Mouse (Mus musculus) intestine, postnatal 0 days (tissue): ENCODE data around the gene Pcdh7. TPM values are rescaled to one million over a fixed set of nuclear protein-coding genes. Genes with fewer than 3 reads are reported as not detected.

Experiments used
- ATAC-seq: fragments of 200-750 bp; cut with Nextera tagmentation; 2 replicates; pipeline ENCODE4 v1.8.0; 2017; ENCODE audit warnings: mild to moderate bottlenecking, moderate TSS enrichment, moderate library complexity
- H3K27ac ChIP-seq: fragments of 300-500 bp; sonication (generic); 2 replicates; pipeline ENCODE4 v1.5.1; 2014; ENCODE audit warnings: mild to moderate bottlenecking, low read depth, low read length, moderate library complexity
- H3K27me3 ChIP-seq: fragments of 300-500 bp; sonication (generic); replicated peaks from 2 replicates; pipeline ENCODE4 v1.6.1; 2014; ENCODE audit warnings: low read length, mixed read lengths; ENCODE audit not compliant: control insufficient read depth, insufficient read depth
- H3K36me3 ChIP-seq: fragments of 300-500 bp; sonication (generic); 2 replicates; pipeline ENCODE4 v1.6.1; 2014; ENCODE audit warnings: mild to moderate bottlenecking, moderate library complexity; ENCODE audit not compliant: control insufficient read depth, insufficient read depth
- H3K4me1 ChIP-seq: fragments of 300-500 bp; sonication (generic); replicated peaks from 2 replicates; pipeline ENCODE4 v1.6.1; 2014; ENCODE audit warnings: antibody characterized with exemption, low read length, mixed read lengths; ENCODE audit not compliant: control insufficient read depth, insufficient read depth
- H3K4me2 ChIP-seq: fragments of 300-500 bp; sonication (generic); replicated peaks from 2 replicates; pipeline ENCODE4 v1.6.1; 2014; ENCODE audit warnings: low read depth, mild to moderate bottlenecking, moderate library complexity
- H3K4me3 ChIP-seq: fragments of 300-500 bp; sonication (generic); 2 replicates; pipeline ENCODE4 v1.5.1; 2014; ENCODE audit warnings: low read depth, low read length
- H3K9ac ChIP-seq: fragments of 300-500 bp; sonication (generic); 2 replicates; pipeline ENCODE4 v1.6.1; 2014; ENCODE audit warnings: mild to moderate bottlenecking, low read depth, low read length
- H3K9me3 ChIP-seq: fragments of 300-500 bp; sonication (generic); 2 replicates; pipeline ENCODE4 v1.6.1; 2016; ENCODE audit warnings: mixed run types; ENCODE audit not compliant: control insufficient read depth
- CTCF ChIP-seq: sonication (generic); IDR thresholded peaks from 2 replicates; pipeline ENCODE4 v1.5.1; 2016; ENCODE audit warnings: low read depth, mild to moderate bottlenecking, control low read depth, antibody characterized with exemption, moderate library complexity
- WGBS: fragments of 180-500 bp; shearing (Covaris S2); extraction: QIAGEN DNeasy Blood & Tissue Kit; methylation state at CpG from one replicate; pipeline ENCODE4 v1.1.7; 2014; 5-methylcytosine and 5-hydroxymethylcytosine counted together
- polyA plus RNA-seq: library from polyadenylated mRNA; unstranded; fragments of >200 nt; fragmentation: Nextera tagmentation; extraction: Ambion mirVana; gene quantifications from 2 replicates; pipeline ENCODE4 v1.2.1, GENCODE M21; 2015

The Pcdh7 gene
- polyA plus RNA-seq, 1 experiment from 2014 or later = 3.8 TPM

- no peak for TF ChIP-seq CTCF
- H3K9me3 ChIP-seq = no peaks in the 10 kb centered on the region
- H3K27ac ChIP-seq = no peak overlapping the region
- H3K9ac ChIP-seq = no peak overlapping the region
- 25% methylated on average over 8 of the region's 8 CpGs for WGBS
- H3K36me3 ChIP-seq = no peaks in the 10 kb centered on the region
- H3K4me1 ChIP-seq = no peaks in the 10 kb centered on the region
- H3K4me3 ChIP-seq = no peak overlapping the region
- no peak for ATAC-seq
- no peaks in the 10 kb centered on the region for H3K27me3 ChIP-seq
- no peak overlapping the region for H3K4me2 ChIP-seq
These were observed 308.0 kb downstream of the Pcdh7 start for GRCm38 (mm10) chr5:58025759-58026158.

DNA sequence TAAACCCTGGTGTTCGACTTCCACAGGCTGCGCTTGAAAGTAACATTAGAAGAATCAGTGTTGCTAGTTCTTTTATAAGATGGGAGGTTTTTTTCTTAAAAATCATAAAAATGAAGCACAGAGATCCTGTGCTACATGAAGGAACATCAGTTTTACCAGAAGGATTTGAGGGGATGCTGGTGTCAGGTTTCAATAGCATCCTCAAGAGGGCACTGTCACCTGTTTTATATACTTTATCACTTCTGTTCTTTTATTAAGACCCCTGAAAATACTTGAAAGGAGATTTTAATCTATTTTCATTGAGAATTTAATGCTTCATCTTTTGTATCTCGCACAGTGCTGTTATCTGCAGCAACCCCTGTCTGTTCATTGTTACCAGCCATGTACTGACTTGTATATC is 322.1 kb downstream of the Pcdh7 start:
- Histone ChIP-seq H3K36me3 (no peaks in the 10 kb centered on the region), H3K4me2 (no peak overlapping the region), H3K9me3 (no peaks in the 10 kb centered on the region), H3K4me3 (no peak overlapping the region), H3K9ac (no peak overlapping the region), H3K27ac (no peak overlapping the region), H3K27me3 (no peaks in the 10 kb centered on the region), H3K4me1 (no peaks in the 10 kb centered on the region)
- WGBS = 78% methylated on average over 3 of the region's 3 CpGs
- TF ChIP-seq CTCF = peak; percentile 28
- ATAC-seq = no peak

- Histone ChIP-seq H3K27me3 (no peaks in the 10 kb centered on the region), H3K27ac (no peak overlapping the region), H3K4me1 (no peaks in the 10 kb centered on the region), H3K9ac (no peak overlapping the region), H3K4me3 (no peak overlapping the region), H3K36me3 (no peaks in the 10 kb centered on the region), H3K9me3 (no peaks in the 10 kb centered on the region), H3K4me2 (no peak overlapping the region)
- no peak for ATAC-seq
- TF ChIP-seq CTCF = no peak
- 76% methylated on average over 4 of the region's 4 CpGs for WGBS
These were observed 326.4 kb downstream of the Pcdh7 start for GRCm38 (mm10) chr5:58044216-58044615.

- no peak for ATAC-seq
- Histone ChIP-seq H3K9me3 (no peaks in the 10 kb centered on the region), H3K9ac (no peak overlapping the region), H3K4me2 (no peak overlapping the region), H3K36me3 (no peaks in the 10 kb centered on the region), H3K4me3 (no peak overlapping the region), H3K27ac (no peak overlapping the region), H3K4me1 (no peaks in the 10 kb centered on the region), H3K27me3 (no peaks in the 10 kb centered on the region)
- TF ChIP-seq CTCF = no peak
- 73% methylated on average over 4 of the region's 4 CpGs for WGBS
These were observed 363.3 kb downstream of the Pcdh7 start for GRCm38 (mm10) chr5:58081054-58081453.

DNA sequence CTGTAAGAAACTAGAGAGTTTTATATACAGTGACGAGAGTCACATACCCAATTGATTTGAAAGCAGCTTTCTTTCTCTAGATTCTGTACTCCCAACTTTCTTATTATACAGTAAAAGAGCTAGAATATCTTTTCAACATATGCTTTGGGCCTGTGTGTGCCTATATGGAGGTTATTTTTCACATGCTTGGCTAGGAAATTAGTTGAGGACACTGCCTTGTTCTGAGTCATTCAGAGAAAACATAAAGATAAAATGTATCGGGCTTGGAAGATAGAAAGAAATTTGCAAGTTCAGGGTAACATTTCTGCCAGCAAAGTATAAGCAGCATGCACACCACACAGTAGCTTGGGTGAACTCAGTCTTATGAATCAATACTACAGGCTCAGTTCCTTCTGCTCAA is 364.5 kb downstream of the Pcdh7 start:
- Histone ChIP-seq H3K36me3 (no peaks in the 10 kb centered on the region), H3K27me3 (no peaks in the 10 kb centered on the region), H3K9me3 (no peaks in the 10 kb centered on the region), H3K4me2 (no peak overlapping the region), H3K9ac (no peak overlapping the region), H3K4me1 (no peaks in the 10 kb centered on the region), H3K27ac (no peak overlapping the region), H3K4me3 (no peak overlapping the region)
- WGBS = 89% methylated on average over 2 of the region's 2 CpGs
- no peak for ATAC-seq
- TF ChIP-seq CTCF = no peak

GRCm38 (mm10) chr5:58083056-58083455 is 365.3 kb downstream of the Pcdh7 start:
- no peak overlapping the region for H3K4me3 ChIP-seq
- TF ChIP-seq CTCF = no peak
- H3K4me2 ChIP-seq = no peak overlapping the region
- no peak for ATAC-seq
- H3K9me3 ChIP-seq = no peaks in the 10 kb centered on the region
- 81% methylated on average over 3 of the region's 3 CpGs for WGBS
- no peak overlapping the region for H3K9ac ChIP-seq
- no peaks in the 10 kb centered on the region for H3K27me3 ChIP-seq
- H3K36me3 ChIP-seq = no peaks in the 10 kb centered on the region
- no peaks in the 10 kb centered on the region for H3K4me1 ChIP-seq
- no peak overlapping the region for H3K27ac ChIP-seq

DNA sequence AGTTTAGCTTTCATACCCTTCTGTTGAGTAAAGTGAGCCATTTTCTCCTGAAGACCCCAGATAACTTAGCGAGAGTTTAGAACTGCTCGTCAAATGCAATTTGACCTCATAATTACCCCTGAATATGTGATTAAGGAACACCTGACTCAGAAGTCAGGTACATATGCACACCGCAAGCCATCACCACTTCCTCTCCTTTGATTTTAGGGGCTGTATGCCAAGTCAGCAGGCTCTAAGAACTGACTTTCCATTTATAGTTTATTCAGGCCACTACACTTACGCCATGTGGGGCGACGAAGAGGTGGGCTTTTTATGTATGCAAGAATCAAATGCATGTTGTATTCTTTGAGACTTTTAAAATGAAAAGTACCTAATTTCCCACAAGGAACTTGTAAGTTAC is 366.2 kb downstream of the Pcdh7 start:
- Histone ChIP-seq H3K4me3 (no peak overlapping the region), H3K36me3 (no peaks in the 10 kb centered on the region), H3K27me3 (no peaks in the 10 kb centered on the region), H3K9ac (no peak overlapping the region), H3K9me3 (no peaks in the 10 kb centered on the region), H3K27ac (no peak overlapping the region), H3K4me2 (no peak overlapping the region), H3K4me1 (no peaks in the 10 kb centered on the region)
- no peak for TF ChIP-seq CTCF
- no peak for ATAC-seq
- WGBS = 90% methylated on average over 6 of the region's 6 CpGs
